Mouse (Mus musculus) lung, adult 2 months (tissue): ENCODE results near the gene Gmds. TPM values are rescaled to one million over a fixed set of nuclear protein-coding genes. Genes with fewer than 3 reads are reported as not detected.

ENCODE experiments used
- DNase-seq: peaks from one replicate; pipeline ENCODE4 v3.0.0; 2022
- H3K4me1 ChIP-seq: fragments of 200-500 bp; 2 replicates; pipeline ENCODE4 v1.6.1; 2011; ENCODE audit warnings: low read length; ENCODE audit not compliant: control insufficient read depth, insufficient read depth
- H3K4me3 ChIP-seq: fragments of 200-500 bp; replicated peaks from 2 replicates; pipeline ENCODE3; 2011; ENCODE audit warnings: low read depth, mild to moderate bottlenecking, control low read depth, low read length; ENCODE audit errors: extremely low read depth
- CTCF ChIP-seq: fragments of 200-500 bp; IDR thresholded peaks from 2 replicates; pipeline ENCODE4 v1.5.1; 2011; ENCODE audit warnings: mild to moderate bottlenecking, low read length, control low read depth; ENCODE audit not compliant: insufficient read depth
- POLR2A ChIP-seq: fragments of 200-500 bp; IDR thresholded peaks from 2 replicates; pipeline ENCODE4 v1.6.1; 2011; ENCODE audit warnings: low read depth, mild to moderate bottlenecking, control low read depth, low read length, borderline replicate concordance; ENCODE audit errors: extremely low read depth
- WGBS: fragments of 180-500 bp; shearing (Covaris S2); methylation state at CpG from one replicate; pipeline ENCODE4 v1.1.7; 2018; 5-methylcytosine and 5-hydroxymethylcytosine counted together
- polyA plus RNA-seq: library from polyadenylated mRNA; depleted of rRNA; stranded (reverse); fragments of >200 nt; gene quantifications from 2 replicates; pipeline ENCODE4 v1.2.3, GENCODE M21; 2012

The Gmds gene
- polyA plus RNA-seq, 1 experiment, result 16.0 TPM

GRCm38 (mm10) chr13:31924506-31924905 lies 414.0 kb downstream of the Gmds start:
- no peak for DNase-seq
- WGBS, result 76% methylated on average over 4 of the region's 4 CpGs
- Histone ChIP-seq H3K4me1 (no peaks in the 10 kb centered on the region), H3K4me3 (no peak overlapping the region)
- TF ChIP-seq POLR2A (no peak), CTCF (no peak)

- no peak for DNase-seq
- 89% methylated on average over 2 of the region's 2 CpGs for WGBS
- Histone ChIP-seq H3K4me1 (no peaks in the 10 kb centered on the region), H3K4me3 (no peak overlapping the region)
- TF ChIP-seq POLR2A, result no peak
- no peak for TF ChIP-seq CTCF
Measured at GRCm38 (mm10) chr13:31919716-31920115, 418.8 kb downstream of the Gmds start.

GRCm38 (mm10) chr13:31917387-31917786 lies 421.2 kb downstream of the Gmds start:
- Histone ChIP-seq H3K4me3 (no peak overlapping the region), H3K4me1 (no peaks in the 10 kb centered on the region)
- 77% methylated on average over 5 of the region's 5 CpGs for WGBS
- DNase-seq, result no peak
- TF ChIP-seq POLR2A (no peak), CTCF (no peak)

GRCm38 (mm10) chr13:31915748-31916147 lies 422.8 kb downstream of the Gmds start:
- no peaks in the 10 kb centered on the region for H3K4me1 ChIP-seq
- no peak overlapping the region for H3K4me3 ChIP-seq
- WGBS, result 60% methylated on average over 6 of the region's 6 CpGs
- TF ChIP-seq POLR2A, result no peak
- TF ChIP-seq CTCF, result no peak
- no peak for DNase-seq

GRCm38 (mm10) chr13:31914901-31915587 lies 423.5 kb downstream of the Gmds start:
- H3K4me3 ChIP-seq, result no peak overlapping the region
- TF ChIP-seq POLR2A (no peak), CTCF (no peak)
- DNase-seq, result no peak
- 85% methylated on average over 4 of the region's 4 CpGs for WGBS
- H3K4me1 ChIP-seq, result no peaks in the 10 kb centered on the region

GRCm38 (mm10) chr13:31911956-31912355 lies 426.6 kb downstream of the Gmds start:
- TF ChIP-seq CTCF (no peak), POLR2A (no peak)
- DNase-seq, result no peak

GRCm38 (mm10) chr13:31911362-31911761 lies 427.2 kb downstream of the Gmds start:
- WGBS, result 44% methylated on average over 2 of the region's 2 CpGs
- no peak overlapping the region for H3K4me3 ChIP-seq
- no peak for DNase-seq
- no peak for TF ChIP-seq CTCF
- TF ChIP-seq POLR2A, result no peak
- H3K4me1 ChIP-seq, result no peaks in the 10 kb centered on the region

More at GRCm38 (mm10) chr13:31911956-31912355, 426.6 kb downstream of the Gmds start:
- Histone ChIP-seq H3K4me3 (no peak overlapping the region), H3K4me1 (no peaks in the 10 kb centered on the region)
- 52% methylated on average over 5 of the region's 5 CpGs for WGBS

- H3K4me3 ChIP-seq, result no peak overlapping the region
- H3K4me1 ChIP-seq, result no peaks in the 10 kb centered on the region
- 73% methylated on average over 3 of the region's 3 CpGs for WGBS
- TF ChIP-seq POLR2A, result no peak
- no peak for TF ChIP-seq CTCF
- DNase-seq, result no peak
Measured at GRCm38 (mm10) chr13:31909031-31909430, 429.5 kb downstream of the Gmds start.

GRCm38 (mm10) chr13:31906514-31906913 lies 432.0 kb downstream of the Gmds start:
- WGBS, result 100% methylated on average over 1 of the region's 1 CpGs
- no peak for DNase-seq
- TF ChIP-seq CTCF, result no peak
- no peak for TF ChIP-seq POLR2A
- H3K4me3 ChIP-seq, result no peak overlapping the region
- no peaks in the 10 kb centered on the region for H3K4me1 ChIP-seq

GRCm38 (mm10) chr13:31900191-31900590 lies 438.3 kb downstream of the Gmds start:
- no peak for DNase-seq
- 79% methylated on average over 3 of the region's 3 CpGs for WGBS
- no peak for TF ChIP-seq CTCF
- no peak for TF ChIP-seq POLR2A
- Histone ChIP-seq H3K4me1 (no peaks in the 10 kb centered on the region), H3K4me3 (no peak overlapping the region)
